Mouse (Mus musculus): ENCODE measurements at regions not wholly inside any gene's neighbourhood (a gene's known extent, or its start where the extent isn't known, plus 50 kb on each side); places are given as distances from the start of the nearest gene placed in this dataset.
"Not testable (repeated sequence)": the region's sequence is repeated elsewhere in the genome, so short reads cannot be mapped to it uniquely, and the experiment has no call there.

DNA sequence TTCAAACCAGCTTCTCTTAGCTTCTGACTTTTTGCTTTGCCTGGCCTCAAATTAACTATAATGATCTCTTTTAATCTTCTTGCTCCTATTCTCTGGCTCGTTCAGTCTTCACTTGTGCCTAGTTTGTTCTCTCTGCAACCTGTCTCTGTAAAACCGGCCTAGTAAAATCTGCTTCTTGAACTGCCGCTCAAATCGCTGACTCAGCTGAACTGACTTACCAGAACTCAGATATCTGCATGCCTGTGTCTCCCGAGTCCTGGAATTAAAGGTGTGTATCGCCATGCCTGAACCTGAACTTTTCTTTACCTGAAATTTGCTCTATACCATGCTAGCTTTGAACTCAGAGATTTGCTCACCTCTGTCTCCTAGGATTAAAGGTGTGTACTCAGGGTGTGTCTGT is 212.2 kb downstream of the Glrx3 start:
- DNase-seq: no peak

DNA sequence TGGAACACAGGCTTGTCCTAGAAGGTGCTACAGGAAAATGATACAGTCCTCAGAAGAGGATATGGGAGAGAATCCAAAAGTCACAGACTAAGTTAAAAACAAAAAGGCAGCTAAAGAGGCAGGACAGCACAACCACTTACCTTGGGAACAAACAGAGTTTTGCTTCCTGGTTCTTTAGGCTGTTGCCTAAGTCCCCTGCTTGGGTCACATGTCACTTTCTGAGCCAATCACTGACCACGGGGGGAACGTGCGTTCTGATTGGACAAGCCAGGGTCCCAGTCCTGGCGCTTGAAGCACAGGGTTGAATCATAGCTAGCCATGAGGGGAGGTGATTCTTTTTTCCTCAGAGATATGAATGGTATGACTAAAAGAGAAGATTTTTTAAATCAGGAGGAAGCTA is 216.4 kb downstream of the Glrx3 start:
- DNase-seq: no peak

DNA sequence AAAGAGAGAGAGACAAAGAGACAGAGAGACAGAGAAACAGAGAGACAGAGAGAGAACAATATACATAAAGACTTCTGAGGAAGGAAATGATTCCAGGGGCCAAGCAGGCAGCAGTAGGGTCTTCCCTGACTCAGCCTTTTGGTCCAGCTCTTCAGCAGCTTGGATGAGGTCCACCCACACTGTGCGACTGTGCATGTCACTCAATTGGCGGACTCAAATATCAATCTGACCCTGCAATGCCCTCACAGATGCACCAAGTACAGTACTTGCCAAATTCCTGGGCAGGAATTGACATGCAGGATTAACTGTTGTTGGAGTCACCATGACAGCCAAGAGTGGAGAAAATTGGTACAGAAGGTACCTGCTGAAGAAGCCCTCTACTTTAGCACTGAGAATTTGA is 229.8 kb downstream of the Glrx3 start:
- DNase-seq: no peak

DNA sequence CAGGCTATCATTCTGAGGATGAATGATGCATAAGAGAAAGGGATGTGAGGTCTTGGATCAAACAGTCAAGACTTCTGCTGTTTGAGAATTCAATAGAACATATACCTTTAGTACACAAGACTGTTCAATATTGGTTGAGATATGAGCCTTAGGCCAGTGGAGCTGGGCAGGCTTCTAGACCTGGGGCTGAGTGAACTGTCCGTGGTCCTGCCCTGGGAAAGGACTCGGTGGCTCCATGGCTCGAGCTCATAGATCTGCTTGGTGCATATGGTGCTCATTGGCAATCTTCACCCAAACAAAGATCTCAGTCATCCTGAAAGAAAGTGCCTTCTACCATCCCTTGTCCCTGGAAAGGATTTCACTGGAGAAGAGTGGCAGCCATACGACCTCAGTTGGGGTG is 233.7 kb downstream of the Glrx3 start:
- DNase-seq: no peak

DNA sequence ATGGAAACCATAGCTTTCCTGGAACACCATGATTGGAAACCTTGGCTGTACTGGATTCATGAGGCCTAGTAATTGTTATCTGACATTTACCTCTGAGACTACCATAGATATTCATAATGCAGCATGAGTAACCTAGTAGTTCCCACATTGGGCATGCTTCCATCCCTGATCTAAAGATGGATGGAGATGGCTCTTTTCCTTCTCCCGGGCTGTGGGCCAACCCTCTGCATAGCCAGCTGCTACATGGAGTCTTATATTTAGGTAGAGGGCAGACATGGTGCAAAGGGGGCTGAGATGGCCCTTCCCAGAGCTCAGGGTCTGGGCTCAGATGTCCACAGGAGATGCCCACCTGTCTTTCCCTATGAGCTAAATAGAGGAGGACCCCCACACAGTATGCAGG is 237.2 kb downstream of the Glrx3 start:
- no peak for DNase-seq

DNA sequence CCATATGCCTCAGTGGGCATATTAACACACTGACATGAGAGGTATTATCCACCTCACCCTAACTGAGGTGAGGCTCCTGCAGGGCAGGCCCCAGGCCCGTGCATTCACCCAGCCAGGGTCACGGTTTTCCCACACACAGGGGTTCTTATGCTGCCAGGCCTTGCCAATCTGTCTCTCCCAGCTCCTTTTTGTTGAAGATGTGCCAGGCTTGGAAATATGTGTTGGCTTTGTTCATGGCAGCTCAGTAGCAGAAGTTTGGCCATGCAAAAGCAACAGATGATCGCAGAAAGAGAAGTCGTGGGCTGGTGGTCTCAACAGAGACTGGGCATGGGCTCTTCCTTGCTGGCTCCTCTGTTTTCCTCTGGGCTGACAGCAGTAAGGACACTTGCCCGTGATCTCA is 238.0 kb downstream of the Glrx3 start:
- no peak for DNase-seq

DNA sequence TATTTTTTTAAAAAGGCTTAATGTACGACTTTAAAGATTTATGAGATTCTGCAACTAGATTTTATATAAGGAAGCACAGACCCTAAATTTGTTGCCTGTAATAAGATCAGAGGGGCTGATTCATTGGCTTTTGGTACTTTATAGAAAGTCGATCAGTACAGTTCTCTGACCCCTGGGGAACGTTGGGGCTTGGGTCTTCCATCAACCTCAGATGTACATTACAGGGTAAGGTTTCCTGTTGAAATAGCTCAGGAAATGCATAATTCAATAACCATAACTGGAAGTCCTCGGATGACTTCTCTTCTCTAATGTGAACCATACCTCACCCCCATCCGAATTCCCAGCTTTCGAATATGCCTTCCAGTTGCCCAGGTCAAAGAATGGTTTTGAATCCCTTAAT is 247.4 kb downstream of the Glrx3 start:
- DNase-seq: no peak

DNA sequence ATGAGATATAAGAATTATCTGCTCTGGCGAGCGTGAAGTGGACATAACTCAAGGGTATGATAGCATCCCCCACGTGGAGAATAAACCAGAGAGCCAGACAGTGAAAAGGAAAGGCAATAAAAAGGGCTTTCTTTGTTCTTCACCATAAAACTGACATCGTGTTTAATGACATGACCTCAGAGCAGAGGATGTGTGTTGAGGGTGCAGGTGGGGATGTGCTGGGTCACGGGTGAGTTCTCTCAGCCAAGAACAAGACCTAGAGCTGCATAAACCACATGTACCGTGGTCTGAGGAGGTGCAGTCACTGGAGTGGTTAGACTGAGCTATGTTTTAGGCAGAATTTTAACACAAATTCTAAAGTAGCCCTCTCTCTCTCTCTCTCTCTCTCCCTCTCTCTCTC is 247.9 kb downstream of the Glrx3 start:
- no peak for DNase-seq

DNA sequence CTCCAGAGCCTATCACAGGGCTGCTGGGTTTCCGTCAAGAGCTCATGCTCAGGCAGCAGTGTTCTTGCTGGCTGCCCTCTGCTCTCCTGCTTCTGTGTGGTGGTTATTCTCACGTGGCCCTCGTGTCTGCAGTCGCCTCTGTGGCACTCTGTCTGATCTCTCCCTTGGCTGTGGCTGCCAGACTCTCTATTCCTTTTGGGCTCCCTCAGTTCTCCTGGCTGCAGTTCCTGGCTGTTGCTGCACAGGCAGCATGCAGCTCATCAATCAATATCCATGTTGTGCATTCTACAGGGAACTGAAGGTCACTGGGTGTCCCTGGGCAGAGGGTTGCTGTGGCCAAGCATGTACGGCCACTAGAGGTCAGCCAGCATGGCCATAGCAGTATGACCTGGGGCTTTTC is 259.4 kb downstream of the Glrx3 start:
- DNase-seq: peak; percentile 47

DNA sequence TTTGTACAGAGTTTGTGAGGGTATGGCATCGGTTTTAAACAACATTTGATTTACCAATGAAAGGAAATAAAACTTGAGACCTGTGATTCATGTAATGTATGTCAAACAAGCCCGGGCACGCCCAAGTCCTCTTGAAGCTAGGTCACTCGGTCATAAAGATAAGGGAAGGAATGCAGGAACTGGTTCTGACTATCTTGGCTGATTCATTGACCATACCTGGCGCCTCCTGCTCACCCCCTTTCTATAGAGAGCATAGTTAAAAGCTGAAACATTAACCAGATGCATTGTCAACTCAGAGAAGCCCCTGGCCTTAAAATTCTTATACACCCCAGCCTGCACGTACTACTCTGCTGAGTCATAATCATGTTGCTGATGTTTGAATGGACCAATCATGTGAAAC is 261.1 kb downstream of the Glrx3 start:
- not testable (repeated sequence) for DNase-seq

DNA sequence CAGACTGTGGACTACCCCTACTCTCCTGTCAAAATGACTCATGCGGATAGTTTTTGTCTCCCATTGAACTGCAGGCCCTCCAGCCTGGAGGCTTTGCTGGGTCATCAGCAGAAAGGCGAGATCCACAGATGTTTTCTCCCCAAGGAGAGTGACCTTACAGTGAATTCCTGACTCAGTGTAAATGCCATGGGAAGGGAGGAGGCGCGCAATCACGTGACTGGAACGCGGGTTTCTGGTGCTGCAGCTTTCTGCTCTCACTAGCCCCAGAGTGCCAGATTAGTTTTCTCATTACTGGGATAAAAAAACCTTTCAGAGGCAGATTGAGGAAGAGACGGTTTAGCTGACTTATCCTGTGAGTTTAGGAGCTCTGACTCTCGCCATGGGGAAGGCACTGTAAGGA is 275.4 kb downstream of the Glrx3 start:
- DNase-seq: no peak

DNA sequence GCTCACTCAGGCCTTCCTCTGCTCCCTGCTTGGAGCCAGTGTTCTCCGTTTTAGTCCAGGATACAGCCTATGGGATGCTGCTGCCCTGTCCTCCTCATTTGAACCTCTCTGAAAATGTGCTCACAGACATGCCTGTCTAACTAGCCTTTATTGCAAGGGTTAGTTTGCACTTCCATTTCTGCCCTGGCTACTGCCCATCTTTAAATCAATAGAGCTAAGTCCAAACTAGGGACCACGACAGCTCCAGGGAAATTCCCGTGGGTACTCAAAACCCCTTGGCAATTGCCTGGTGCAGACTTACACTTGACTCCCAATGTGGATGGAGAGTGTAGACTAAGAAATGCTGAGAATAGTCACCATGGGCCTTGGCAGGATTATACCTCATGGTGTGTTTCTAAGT is 276.4 kb downstream of the Glrx3 start:
- no peak for DNase-seq

DNA sequence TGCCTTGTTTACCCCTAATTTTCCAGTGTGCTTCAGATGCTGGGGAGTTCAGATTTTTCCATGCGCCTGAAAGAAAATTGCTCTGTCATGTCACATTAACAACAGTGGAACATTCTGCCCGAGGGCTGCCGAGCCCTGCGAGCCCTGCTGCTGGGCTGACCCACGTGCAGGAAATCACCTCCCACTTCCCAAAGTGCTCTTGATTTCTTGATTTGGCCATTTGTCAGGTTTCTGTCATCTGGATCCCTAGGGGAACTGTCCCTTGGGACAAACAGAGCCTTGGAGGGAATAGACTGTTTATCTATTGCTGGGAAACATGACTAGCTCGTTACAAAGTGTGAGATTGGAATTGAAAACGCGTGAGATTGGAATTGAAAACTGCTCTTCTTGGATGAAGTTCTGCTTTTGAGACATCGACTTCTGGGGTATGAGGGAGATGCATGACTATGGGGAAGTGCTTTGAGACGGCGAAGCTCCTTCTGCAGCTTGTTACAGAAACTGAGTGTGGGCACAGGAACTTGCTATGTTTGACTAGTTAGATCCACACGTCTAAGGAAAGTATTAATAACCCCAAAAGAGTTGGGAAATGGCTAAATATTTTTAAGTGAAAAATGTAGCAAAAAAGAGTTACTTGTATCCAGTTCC is 277.0 kb downstream of the Glrx3 start:
- DNase-seq: no peak

DNA sequence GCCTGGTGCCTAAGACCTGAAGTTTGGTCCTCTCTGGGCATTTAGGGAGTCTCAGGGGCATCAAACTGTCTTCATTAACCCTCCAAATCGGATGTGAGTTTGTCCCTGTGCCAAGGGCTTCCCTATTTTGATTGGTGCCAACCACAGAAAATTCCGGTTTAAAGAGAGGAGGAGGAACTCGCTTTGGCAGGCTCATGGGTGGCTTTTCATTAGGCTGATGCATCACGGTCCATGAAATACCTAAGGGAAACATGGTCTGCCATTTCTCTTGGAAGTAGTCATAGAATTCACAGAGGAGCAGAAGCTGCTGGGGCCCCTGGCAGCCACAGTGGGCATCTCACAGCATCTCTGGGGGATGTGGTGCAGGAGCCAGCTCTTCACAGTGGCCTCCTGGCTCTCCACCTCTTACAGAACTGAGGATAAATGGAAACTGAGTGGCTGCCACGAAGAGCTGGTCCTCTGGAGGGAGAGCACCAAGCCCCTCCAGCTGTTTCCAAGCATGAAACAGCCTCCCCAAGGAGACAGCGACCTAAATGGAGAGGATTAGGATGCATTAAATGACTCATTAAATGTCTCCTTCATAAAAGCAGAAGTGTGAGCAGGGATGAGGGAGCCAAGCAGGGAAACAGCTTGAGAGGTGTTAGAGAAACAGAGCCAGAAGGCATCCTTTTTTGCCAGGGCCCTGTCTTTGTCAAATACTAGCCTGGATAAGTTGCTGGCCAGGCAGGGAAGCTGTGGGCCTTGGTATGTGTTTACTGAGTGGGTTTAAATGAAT is 277.9 kb downstream of the Glrx3 start:
- DNase-seq: no peak

DNA sequence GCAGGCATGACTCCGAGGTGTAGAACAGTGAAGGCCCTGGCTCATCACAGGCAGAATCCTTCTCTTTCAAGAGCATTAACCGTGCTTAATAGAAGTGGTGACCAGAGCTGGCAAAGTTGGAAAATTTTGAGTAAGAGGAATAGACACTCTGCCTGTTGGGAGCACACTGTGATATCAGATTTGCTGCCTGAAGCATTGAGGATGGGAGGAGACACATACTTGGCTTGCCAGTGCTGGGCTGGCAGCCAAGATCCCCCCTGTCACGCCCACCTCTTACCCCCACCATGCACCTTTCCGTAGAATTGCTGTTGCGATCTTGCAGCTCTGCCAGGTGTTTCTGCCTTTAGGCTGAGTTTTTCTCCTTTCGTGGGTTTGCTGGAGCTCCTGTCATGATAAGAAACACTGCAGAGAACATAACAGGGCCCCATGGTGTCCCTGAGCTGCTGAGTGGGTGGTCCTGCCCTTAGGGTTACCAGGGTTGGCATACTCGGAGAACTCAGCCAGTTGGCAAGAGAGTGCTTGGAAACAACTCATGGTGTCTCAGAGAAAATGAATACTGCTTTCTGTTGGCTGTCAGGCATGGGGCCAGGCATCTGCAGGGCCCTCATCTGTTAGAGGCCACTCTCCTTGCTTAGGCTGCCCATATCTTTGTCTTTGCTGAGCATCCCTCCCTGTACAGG is 286.1 kb downstream of the Glrx3 start:
- no peak for DNase-seq

DNA sequence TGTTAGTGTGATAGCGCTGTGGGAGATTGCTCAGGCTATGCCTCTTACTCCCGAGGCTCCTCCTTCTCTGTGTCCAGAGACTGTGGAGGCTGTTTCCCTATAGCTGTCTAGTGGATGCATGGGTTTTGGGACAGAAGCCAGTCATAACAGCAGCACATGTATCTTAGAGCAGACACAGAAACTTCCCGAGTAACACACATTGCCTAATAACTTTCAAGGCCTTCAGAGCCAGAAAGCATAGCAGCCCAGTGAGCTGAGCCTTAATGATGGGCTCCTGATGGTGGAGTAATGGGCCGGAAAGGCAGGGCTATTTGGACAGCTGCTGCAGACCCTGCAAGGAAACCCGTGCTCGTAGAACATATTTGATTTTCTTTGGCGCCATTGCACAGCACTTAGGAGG is 288.6 kb downstream of the Glrx3 start:
- DNase-seq: no peak

DNA sequence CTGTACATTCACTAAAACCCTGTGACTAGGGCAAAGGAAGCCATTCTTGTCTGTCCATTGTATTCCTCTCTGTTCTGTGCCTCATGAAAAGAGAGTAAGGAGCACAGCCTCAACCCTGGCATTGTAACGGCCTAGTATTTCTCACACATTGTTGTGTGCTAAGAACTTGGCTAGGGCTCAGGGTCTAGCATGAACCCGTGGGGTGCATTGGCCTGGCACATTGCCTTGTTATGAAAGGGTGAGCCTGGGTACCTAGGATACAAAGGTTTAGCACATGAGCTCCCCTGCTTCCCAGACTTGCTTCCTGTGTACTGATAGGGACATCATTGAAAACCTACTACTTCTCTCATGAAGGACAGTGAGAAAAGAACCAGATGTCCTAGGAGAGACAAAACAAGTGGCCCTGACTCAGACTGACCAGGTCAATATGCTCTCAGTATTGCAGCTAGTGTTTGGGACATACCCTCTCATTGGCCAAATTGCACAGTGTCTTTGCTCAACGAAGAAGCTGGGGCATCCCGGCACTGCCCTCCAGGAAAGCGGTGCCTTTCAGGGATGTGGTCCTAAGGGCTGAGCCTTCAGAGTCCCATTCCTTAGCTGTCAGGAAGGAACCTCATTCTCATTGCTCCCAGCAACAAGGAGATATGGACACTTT is 298.6 kb downstream of the Glrx3 start:
- DNase-seq: no peak

DNA sequence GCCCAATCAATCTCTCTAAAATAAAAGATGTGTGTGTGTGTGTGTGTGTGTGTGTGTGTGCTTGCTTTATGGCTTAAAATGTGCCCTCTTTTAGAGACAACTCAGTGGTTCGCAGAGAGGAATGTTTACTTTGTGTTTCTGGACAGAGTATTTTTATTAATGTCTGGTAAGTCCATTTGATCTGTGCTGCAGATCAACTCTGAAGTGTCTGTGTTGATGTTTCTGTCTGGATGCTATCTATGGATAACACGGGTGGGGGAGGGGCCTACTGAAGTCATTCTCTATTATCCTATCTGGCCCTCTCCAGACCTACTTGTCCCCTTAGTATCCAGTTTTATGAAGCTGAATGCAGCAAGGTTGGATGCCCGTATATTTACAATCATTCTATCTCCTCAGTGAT is 304.3 kb downstream of the Glrx3 start:
- no peak for DNase-seq

DNA sequence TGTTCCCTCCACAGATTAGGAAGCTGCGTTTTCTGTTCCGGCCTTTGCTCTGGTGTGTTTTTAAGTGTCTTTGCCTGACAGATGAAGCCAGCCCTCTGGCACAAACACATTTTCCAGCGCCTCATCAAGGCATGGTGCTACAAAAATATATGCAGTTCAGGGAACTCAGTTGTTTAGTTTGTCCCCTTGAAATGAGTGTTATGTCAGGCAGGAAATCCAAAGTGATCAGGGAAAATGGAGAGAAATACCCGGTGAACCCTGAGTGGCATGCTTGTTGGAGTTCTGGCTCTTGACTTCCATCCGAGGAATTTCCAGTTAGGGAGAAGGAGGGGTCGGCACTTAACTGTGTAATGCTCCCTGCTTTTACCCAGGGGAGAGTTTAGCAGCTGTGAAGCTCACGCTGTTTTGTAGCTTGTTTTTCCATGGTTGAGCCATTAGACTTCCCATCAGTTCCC is 304.9 kb downstream of the Glrx3 start:
- DNase-seq: no peak

DNA sequence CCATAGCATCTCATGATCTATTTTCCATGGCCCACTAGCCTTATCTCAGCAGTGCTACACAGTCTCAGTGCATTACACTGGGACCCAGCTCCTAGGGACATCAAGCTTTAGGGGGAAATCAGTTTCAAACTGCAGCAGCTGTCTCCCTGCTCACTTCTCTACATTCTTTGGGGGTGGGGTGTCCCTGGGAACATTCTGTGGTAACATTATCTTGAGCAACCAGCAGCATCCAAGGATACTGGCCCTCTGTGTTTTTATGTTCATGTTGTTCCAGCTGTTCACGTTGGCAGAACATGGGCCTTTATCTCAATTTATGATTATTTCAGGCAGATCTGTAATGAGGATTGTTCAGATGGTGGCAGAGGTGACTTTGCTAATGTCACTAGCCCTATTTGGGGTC is 308.2 kb downstream of the Glrx3 start:
- DNase-seq: no peak

DNA sequence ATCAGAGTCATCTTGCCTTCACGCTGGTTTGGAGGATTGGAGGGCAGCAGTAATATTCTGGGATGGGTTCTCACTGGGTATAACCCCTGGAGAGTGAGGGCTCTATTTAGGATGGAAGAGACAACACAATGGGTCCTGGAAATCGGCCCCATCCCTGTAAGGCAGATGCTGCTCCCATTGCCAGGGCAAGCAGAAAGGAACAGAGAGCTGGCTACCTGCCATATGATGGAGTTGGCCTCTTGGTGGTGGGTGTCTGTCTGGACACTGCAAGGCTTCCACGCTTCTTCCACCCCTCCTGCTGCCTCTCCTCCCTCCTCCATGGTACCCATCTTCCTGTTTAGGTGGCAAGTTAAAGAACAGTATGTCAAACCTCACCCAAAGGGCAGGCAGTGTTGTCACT is 308.6 kb downstream of the Glrx3 start:
- DNase-seq: no peak

DNA sequence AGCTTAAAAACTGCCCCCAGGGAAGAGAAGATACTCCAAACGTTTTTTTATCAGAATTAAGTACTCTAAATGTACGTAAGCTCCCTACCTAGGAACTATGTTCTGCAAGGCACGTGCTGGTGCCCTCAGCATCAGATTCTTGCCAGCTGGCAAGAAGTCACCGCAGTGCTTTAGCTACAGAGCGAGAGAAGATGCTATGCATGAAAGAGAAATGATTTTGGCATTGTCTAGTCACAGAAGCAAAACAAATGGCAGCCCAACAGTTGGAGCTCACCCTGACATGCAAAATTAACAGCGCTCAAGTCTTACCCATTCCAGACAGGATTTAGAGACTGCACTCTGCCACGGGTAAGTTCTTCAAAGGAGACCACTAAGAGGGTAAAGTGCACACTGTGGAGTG is 311.5 kb downstream of the Glrx3 start:
- no peak for DNase-seq

DNA sequence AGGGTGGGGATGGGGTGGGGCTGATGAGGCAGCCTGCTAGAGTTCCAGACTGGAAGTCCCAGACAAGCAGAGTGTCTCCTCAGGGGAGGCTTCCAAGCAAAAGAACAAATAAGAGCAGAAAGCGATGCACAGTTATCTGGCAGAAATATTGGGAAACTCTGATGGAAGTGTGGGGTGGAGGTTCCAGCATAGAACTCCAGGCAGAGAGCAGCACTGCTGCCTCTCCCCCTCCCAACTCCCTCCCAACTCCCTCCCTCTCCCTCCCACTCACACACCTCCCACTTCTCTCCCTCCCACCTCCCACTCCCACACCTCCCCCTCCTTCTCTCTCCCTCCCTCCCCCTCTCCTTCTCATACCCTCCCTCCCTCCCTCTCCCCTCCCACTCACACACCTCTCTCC is 313.3 kb downstream of the Glrx3 start:
- no peak for DNase-seq
